Mouse (Mus musculus) embryo, embryonic 11 days (tissue): ENCODE data around the gene Tpbgl.

Source experiments
- DNase-seq: peaks from one replicate; pipeline ENCODE4 v3.0.0-alpha.2; 2015

The Tpbgl gene

GRCm38 (mm10) chr7:99641245-99641644, 14.3 kb upstream of the Tpbgl start:
- DNase-seq, result no peak

- no peak for DNase-seq
Observed at GRCm38 (mm10) chr7:99633966-99634665, 7.2 kb upstream of the Tpbgl start.

DNA sequence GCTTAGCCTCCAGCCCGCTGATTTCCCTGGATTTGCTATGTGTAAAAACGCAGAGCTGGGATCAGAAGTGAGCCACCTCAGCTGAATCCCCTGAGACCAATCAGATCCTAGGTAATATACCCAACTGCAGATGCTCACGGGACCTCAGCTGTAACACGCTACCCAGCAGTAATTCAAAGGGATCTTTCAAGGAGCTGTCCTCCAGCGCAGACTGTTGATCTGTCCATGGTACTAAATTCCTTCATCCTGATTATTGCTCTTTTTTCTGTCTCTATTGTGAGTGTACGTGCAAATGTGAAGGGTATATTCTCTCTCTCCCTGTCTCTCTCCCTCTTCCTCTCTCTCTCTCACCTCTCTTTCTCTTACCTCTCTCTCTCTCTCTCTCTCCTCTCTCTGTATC, 5.4 kb upstream of the Tpbgl start:
- DNase-seq, result peak; percentile 63

DNA sequence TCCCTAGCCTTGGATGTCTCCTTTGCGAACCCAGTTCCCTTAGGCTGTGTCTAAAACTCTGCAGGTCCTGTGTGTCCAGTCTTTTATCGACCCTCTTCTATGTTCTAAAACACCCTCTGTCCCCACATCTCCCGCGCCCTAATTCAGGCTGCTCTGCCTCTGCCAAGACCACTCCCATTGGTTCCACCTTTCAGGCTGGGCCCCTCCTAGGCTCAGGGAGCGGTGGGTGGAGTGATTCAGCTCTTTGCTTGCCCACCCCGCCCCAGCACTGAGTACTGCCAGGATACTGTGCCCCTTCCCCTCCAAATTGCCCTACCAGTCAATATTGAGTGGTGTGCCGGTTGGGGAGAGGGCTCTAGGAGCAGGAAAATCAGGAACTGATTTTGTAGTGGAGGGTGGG, 463 bp upstream of the Tpbgl start:
- no peak for DNase-seq

DNA sequence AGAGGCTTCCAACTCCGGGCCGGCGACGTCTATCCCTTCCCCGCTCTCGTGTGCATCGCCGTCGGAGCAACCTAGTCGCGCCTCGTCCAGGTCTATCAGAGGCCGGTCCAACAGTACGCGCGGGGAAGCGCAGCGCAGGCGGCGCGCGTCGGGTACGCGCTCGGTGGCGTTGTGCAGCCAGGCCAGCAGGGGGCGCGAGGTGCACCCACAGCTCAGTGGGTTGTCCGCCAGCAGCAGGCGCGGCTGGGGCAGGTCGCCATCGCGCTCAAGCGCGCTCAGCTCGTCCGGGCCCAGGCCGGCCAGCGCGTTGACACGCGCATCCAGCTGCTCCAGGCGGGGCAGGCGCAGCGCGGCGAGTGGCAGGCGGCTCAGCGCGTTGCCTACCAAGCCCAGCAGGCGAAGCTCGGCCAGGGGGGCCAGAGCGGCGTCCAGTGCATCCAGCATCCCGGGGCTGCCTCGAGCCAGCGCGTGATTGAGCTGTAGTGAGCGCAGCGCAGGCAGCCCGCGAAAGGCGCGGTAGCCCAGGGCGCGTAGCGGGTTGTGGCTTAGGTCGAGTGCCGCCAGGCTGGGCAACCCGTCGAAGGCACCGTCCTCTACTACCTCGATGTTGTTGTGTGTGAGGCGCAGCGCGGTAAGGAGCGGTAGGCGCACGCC, 1.1 kb downstream of the Tpbgl start:
- DNase-seq, result peak; percentile 91

- DNase-seq, result peak; percentile 65
Observed at GRCm38 (mm10) chr7:99618860-99619259, 8.0 kb downstream of the Tpbgl start.

DNA sequence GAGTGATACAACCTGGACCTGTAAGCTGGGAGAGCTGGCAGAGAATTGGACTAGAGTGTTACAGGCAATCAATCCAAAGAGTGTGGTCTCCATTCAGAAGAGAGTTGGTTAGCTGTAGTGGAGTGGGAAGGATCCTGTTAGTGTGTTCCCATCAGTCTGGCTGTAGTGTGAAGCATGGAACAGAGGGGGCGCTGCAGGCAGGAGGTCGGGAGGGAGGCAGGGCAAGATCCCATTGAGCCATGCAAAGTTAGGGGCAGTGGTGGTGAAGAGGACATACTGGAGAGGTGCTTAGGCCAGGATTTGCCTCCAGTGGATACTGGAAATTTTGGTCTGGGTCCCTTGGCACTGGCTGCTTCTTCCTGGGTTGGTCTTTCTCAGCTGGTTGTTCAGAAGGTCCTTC, 8.6 kb downstream of the Tpbgl start:
- no peak for DNase-seq

DNA sequence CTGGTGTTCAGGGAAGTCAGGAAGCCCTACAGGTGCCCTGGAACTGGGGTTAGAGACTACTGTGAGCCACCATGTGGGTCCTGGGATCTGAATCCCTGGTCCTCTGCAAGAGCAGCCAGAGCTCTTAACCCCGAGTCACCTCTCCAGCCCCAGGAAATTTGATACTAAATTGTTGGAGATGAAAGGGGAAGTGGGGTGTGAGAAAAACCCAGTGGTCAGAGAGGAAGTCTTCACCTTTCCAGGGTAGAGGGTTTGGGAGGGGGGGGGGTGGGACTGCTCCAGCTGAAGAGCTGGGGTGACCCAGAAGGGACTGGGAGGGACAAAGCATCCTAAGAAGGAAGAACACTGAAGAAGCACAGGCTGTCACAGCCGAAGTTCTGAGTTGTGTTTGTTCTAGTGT, 19.3 kb downstream of the Tpbgl start:
- DNase-seq, result no peak

DNA sequence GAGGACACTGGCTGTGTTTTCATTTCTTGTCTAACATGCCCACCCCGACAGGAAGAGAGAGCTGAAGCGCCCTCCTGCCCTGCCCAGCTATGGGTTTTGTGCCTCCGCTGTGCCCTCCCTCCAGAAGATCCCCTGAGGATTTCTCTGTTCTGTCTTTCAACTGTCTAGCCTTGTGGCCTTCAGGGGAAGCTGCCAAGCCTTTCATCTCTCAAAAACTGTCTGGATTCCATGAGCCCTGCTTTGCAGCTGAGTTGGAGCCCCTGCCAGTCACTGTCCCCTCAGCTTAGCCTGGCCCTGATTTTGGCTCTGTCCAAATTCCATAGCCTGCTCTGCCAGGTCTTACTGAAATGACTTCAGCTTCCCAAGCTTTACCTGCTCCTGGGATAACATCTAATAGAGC, 20.1 kb downstream of the Tpbgl start:
- no peak for DNase-seq

- no peak for DNase-seq
Observed at GRCm38 (mm10) chr7:99606303-99606702, 20.6 kb downstream of the Tpbgl start.

GRCm38 (mm10) chr7:99605058-99605457, 21.8 kb downstream of the Tpbgl start:
- no peak for DNase-seq

DNA sequence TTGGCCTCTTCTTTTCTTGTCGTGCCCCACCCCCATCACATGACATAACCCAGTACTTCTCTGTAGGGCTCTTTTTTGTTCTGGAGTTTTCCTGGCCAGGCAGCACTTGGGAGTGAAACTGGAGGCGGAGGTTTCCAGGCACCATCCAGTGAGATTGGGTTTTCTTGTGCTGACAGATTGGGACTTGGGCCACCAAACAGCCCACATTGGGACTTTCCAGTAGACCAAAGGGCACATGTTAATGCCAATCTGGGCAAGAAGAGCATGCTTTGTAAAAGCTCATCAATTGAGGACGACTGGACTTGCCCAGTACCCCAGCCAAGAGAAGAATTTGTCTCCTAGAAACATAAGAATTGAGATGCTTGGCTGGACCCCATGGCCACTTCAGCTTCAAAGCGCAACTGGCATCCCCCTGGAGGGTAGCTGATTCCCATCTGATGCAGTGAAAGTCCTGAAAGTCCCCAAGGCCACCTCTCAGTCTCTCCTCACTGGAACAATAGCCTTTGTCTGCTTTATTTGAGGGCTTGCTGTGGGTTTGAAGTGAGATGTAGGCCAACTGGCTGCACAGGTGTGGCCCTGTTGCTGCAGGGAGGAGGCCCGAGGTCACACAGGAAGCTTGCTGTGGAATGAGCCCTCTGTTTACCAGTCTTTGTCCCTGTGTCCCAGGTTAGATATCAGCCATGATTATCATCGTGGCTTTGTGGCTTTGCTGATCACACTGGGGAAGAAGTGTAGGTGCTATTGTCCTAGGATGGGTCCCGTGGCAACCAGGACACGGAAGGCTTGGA, 22.8 kb downstream of the Tpbgl start:
- DNase-seq, result no peak

DNA sequence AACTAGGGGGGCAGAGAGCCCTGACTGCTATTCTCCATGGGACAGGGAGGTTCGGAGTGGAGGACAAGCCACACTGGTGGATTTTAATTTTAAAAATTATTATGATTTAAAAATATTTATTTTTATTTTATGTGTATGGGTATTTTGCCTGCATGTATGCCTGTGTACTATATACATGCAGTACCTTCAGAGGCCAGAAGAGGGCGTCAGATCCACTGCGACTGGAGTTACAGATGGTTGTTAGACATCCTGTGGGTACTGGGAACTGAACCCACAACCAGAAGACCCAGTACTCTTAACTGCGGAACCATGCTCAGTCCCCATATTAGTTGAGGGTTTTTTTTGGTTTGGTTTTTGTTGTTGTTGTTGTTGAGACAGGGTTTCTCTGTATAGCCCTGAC, 28.2 kb downstream of the Tpbgl start:
- no peak for DNase-seq

DNA sequence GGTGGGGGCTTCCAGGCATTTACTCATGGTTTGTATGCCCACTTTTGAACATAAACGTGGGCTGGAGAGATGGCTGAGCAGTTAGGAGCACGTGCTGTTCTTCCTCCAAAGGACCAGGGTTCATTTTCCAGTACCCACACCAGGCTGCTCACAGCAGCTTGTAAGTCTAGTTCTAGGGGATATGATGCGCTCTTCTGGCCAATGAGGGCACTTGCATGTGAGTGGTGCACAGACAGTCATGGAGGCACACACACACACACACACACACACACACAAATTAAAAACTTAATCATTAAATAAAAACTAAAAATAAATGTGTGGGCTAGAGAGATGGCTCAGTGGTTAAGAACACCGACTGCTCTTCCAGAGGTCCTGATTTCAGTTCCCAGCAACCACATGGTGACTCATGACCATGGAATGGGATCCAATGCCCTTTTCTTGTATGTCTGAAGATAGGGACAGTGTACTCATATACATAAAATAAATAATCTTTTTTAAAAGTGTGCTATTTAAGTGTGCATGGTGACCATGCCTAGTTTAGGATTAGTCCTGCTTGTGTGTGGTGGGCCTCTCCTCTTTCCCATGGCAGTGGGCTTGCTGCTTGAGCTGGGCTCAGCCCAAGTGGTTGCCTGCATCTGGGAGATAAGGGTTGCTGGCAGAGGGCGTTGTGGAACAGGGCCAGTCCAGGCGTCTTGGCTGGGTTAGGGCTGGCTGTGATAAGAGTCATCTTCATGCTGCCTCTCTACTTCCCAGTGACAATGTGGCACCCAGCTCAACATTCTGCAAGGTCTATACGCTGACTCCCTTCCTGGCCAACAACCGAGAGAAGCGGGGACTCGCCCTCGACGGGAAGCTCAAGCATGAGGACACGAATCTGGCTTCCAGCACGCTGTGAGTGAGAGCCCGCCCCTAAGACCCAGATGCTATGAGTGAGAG, 32.8 kb downstream of the Tpbgl start:
- DNase-seq, result no peak

DNA sequence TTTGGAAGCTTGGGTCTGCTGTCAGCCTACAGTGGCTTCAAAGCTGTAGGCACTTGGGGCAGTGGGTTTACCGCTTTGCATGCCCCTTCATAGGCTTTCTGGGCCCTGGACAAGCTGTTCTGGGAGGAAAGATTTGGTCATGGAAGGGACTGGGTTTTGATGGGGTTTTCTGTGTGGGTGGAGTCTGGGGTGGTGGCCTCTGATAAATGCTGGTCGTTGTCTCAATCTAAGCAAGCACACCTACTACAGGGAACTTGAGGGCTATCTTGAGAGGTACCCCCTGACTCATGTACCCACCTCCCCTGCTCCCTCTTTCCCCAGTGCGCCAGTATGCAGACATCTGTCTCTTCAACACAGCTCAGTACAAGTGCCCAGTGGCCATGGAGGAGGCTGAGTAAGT, 34.2 kb downstream of the Tpbgl start:
- DNase-seq, result no peak

- DNase-seq, result no peak
Observed at GRCm38 (mm10) chr7:99590646-99591045, 36.3 kb downstream of the Tpbgl start.

- DNase-seq, result peak; percentile 85
Observed at GRCm38 (mm10) chr7:99590064-99590463, 36.8 kb downstream of the Tpbgl start.

DNA sequence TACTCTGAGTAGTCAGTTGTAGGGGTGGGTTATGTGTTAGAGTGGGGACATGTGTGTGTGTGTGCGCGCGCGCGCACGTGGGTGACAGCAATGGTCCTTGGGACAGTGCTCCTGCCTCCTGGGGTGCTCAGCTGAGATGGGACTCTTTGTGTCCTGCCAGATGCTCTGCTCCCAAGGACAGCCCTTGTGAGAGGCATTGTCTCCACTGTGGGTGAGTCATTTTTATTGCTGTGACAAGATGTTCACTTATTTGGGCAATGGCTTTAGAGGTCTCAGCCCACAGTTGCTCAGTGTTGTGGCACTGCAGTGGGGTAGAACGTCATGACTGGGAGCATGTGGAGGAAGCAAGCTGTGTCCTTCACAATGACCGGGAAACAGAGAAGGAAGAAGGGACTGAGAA, 40.9 kb downstream of the Tpbgl start:
- no peak for DNase-seq

- DNase-seq, result no peak
Observed at GRCm38 (mm10) chr7:99583625-99584024, 43.3 kb downstream of the Tpbgl start.

GRCm38 (mm10) chr7:99582867-99583266, 44.0 kb downstream of the Tpbgl start:
- no peak for DNase-seq

DNA sequence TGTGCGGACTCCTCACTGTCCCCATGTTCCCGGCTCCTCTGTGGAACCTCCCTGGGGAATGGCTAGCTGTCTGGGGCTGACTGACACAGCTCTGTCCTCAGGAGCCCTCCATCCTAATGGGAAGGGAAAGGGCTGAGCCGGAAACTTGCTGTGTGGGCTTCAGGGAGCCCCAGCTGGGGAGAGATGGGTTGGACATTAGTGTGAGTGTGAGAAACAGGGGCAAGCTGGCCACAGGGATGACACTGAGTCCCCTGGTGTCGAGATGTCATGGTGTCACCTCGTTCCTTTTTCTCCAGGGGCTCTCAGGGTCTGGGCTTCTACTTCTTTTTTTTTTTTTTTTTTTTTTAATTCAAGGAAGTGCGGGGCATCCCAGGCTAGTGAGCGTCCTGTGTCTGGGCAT, 44.6 kb downstream of the Tpbgl start:
- DNase-seq, result no peak

DNA sequence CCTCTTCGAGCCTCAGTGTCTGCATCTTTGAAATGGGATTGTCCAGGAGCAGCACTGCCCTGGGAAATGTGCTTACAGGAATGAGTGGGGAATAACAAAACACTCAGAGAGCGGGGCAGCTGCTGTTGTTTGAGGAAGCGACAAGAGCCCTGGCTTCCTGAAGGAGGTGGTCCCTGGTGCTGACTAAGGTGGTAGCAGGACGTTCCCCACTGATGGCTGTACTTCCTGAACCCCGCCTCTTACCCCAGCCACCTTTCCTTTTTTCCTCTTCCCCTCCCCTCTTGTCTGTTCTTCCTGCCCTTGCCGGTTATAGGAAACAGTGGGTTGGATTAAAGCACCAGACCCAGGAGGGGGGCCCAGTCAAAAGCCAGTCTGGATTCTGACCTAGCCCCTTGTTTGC, 46.7 kb downstream of the Tpbgl start:
- no peak for DNase-seq
